Mouse (Mus musculus): ENCODE results near the gene Erbb3.

Gene Erbb3

DNA sequence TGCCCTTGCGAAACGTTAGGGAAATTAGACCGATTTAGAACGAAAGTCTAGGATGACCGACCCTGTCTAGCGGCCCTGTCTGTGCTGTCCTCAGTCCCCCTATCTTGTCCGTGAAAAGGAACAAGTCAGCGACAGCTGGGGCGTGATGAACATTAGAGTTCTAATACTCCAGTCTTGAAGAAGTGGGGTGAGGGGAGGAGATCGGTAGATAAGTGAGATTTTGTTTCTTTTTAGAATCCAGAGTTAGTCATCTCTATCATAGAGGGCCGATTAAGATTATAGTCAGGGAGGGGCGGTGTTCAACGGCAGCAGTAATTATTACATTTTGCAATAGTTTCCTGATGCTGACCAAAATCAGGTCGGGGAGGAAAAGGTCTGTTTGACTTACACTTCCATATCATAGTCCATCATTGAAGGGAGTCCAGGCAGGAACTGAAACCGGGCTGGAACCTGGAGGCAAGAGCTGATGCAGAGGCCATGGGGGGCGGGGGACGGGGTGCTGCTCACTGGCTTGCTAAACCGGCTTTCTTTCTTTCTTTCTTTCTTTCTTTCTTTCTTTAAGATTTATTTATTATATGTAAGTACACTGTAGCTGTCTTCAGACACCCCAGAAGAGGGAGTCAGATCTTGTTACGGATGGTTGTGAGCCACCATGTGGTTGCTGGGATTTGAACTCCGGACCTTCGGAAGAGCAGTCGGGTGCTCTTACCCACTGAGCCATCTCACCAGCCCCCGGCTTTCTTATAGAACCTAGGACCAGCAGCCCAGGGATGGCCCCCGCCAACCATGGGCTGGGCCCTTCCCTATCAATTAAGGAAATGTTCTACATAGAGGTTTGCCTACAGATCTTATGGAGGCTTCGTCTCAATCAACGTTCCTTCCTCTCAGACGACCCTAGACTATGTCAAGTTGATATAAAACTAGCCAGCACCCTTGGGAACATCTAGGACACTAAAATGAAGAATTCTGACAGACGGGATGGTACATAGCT is 62.8 kb downstream of the Erbb3 start:
- no peak for DNase-seq (ENCODE audit: low read depth, low spot score)

DNA sequence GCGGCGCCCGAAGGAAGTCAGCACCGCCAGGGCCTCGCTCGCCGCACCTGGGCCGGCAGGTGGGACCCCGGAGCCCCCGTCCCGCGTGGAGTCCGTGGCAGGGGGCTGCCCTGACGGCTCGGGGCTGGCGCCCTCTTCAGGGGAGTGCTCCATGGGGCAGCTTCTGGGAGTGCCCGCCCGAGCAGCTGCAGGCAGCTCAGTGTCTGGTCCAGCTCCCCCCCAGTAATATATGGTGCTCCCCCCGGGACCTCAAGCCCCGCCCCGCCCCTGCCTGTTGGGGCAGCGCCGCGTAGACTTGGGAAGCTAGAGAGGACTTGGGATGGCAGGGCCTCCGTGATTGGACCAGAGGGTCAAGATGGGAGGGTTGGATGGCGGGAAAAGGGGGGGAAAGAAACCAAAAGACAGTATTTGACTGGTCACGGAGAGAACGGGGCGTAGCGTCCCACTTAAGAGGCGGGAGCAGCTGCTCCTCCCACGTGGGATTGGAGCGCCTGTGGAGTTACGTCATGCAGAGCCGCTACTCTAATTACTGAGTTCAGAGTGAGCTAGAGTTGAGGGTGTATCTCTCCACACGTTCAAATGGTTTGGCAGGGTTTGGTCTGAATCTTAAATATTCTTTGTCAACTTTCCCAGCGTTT is 63.7 kb downstream of the Erbb3 start, which contains the start of gene Esyt1:
Gene Esyt1, minus strand, starts transcription at position 201 of the 638 bp plus-strand sequence.
- DNase-seq (ENCODE audit: low read depth, low spot score): peak; percentile 99

DNA sequence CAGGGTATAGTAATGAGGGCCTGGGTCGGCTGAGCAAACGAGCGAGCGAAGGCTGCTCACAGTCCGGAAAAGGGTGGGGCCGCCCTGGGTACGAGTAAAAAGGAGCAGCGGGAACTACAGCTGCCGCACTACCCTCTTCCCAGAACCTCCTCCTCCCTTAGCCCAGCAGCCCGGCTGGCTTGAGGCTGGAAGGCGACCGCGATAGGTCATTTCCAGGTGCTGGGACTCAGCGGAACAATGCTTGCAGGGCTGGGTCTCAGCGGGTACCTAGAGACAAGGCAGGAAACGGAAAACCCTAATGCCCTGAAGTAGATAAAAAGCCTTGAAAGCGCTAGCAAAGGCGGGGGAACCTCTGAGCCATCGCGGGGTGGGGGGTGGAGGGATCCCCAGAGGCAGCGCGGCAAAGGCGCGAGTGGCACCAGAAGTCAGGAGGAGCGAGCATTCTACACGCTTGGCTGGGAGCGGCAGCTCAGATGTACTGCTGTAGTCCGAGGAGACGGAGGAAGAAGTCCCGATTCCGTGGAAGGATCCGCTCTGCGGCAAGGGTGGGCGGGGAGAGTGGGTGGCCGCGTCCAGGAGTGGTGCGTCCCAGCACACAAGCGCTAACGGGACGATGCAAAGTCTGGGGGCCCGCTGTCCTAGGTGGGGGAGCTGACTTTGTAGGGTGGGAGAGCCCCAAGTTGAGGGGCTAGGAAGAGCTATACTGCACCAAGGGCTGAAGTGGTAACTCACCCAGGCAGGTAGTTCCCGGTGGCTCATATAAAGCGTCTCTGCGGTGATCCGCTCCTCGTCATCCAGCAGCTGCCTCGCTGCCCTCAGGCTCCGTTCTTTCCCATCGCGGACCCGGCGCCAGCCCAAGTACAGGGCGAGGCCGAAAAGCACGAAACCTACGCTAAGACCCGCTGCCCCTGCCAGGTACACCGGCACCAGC is 64.5 kb downstream of the Erbb3 start:
- peak; percentile 66 for DNase-seq (ENCODE audit: low read depth, low spot score)

DNA sequence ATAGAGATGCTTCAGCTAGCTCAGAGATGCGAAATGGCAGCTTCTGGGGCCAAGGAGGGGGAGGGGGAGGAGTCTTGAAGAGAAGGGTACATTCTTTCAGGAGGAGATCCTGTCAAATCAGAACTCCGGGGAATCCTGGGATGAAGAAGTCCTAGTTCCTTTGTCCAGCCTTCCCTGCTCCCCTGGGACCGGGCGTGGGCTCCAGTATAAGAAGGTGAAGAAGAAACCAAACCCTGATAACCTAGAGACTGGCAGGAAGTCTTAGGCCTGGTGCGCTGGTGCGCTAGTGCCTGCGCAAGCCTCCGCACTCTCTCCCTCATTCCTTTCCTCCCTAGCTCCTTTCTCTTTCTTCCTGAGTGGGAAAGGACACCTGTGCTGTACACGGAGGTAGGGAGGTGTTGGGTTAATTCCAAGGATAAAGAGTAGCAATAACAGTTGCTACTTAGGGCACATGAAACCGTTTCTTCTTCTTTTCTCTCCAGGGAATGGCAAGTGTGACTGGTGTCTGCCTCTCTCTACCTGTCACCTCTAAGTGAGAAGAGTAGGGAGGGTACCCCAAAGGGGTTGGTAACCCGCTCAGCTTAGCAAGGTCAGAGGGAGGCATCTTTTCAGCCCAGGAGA is 65.2 kb downstream of the Erbb3 start:
- no peak for DNase-seq (ENCODE audit: low read depth, low spot score)

DNA sequence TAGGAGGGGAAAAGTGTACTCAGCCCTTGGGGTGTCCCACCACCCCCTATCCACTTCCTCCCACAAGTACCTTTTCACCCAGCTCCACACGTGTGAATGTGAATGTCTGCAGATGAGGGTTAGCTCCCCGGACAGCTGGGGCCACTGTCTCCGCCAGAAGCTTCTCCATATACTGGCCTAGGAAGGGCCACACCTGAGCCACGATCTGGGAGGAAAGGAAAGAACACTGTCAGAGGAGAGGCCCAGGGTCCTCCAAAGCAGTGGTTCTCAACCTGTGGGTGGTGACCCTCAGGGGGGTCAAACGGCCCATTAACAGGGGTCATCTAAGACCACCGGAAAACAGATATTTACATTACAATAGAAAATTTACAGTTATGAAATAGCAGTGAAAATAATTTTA is 67.1 kb downstream of the Erbb3 start:
- DNase-seq (ENCODE audit: low read depth, low spot score): no peak

DNA sequence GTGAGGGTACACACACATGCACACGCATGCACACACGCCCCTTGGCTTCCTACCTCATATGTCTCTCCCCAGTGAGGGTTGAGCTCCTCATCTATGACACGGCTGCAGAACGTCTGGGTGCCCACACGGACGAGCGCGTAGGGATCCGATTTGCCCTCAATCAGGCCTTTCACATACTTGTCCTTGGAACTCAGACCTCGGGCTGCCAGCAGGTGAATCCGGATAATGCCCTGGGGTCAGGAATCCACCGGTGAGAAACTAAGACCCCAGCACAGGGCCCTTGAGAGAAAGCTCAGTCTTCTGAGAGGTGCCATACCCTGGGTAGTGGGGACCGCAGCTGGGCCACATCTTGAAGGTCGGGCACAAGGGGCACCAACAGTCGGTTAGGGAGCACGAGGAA is 68.9 kb downstream of the Erbb3 start:
- DNase-seq (ENCODE audit: low read depth, low spot score): no peak

DNA sequence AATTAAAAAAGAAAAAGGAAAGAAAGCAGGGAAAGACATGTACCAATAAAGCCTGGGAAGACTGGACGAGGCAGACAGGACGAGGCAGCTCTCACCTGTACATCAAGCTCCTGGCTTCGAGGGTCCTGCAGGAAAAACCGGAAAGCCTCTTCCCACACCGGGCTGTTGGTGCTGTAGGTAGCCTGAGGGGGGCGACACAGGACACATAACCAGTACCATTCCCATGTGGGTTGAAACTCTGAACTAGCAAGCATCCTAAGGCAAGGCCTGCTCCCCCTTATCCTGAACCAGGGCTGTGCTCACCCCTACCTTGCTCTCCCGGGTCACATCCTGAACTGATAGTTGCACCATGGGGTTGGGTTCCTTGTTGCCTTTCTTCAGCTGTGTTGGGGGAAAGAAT is 70.6 kb downstream of the Erbb3 start:
- DNase-seq (ENCODE audit: low read depth, low spot score): peak; percentile 48

Data from 3T3-L1 (cell line).